Mouse (Mus musculus) cortical plate, adult 2 months (tissue): ENCODE results near the gene Mapk12.

Experiments
- CTCF ChIP-seq: fragments of 200-500 bp; IDR thresholded peaks from 2 replicates; pipeline ENCODE4 v1.5.1; 2011; ENCODE audit warnings: mild to moderate bottlenecking, control low read depth, low read length; ENCODE audit not compliant: insufficient read depth; ENCODE audit errors: extremely low read depth
- POLR2A ChIP-seq: fragments of 200-500 bp; IDR thresholded peaks from 2 replicates; pipeline ENCODE4 v1.6.1; 2011; ENCODE audit warnings: mild to moderate bottlenecking, low read length, control low read depth; ENCODE audit not compliant: insufficient read depth; ENCODE audit errors: extremely low read depth

DNA sequence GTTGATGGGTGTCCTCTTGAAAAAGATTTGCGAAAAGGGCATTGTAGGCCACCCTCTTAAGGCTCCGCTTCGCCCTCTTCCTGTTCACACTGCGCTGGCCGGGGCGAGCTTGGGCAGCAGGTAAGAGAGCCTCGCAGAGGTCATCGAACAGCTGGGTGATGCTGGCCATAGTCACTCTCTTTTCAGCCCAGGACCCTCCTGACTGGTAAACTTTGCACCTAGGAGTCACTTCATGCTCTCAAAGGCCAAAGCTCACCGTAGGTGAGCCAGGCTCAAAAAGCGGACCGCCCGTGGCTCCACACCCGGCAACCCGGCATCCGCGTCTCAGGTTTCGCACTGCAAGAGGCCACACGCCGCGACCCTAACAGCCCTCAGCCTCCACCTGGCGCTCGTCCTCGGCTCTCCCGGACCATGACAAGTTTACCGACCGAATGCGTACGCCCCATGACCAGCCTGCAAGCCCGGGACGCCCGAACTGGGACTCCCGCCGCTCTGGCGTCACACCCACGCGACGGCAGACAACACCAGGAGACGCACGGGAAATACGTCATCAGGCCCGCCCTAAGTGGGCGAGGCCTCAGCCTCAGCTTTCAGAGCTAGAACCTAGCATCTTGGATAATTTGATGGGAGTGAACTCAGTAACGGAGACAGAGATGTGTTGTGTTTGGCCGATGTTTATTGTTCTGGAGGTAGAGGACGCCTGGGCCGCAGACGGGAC, 17.7 kb downstream of the Mapk12 start, which contains the start of gene Tubgcp6:
- TF ChIP-seq POLR2A (peak; percentile 95), CTCF (no peak)
